Mouse (Mus musculus): ENCODE data around the gene F2rl2.

Gene F2rl2

DNA sequence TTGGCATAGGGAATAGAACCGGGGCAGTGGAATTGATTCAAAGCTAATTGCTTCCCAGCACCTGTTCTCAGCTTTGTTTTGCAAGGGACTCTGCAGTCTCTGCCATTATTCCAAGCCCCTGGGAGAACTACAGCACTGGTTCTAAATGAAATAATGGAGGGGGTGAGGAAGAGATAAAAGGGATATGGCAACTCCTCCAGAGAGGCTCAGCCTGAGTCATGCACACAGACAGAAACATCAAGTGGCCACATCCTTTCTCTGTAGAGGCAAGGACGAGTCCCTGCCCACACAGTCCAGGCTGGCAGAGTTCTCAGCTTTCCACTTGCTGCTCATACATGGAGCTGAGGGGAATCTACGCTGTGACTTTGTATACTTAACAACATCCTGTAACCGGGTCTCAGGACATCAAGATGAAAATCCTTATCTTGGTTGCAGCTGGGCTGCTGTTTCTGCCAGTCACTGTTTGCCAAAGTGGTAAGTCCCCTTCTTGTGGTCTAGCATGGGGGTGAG, at the start of gene F2rl2:
Gene F2rl2 (plus strand): TSS at position 200 of the 510 bp plus-strand sequence.
- no peak for DNase-seq

GRCm38 (mm10) chr13:95647248-95647647, 49.4 kb upstream of the F2rl2 start:
- no peak for DNase-seq

GRCm38 (mm10) chr13:95649941-95650340, 46.7 kb upstream of the F2rl2 start:
- no peak for DNase-seq

GRCm38 (mm10) chr13:95651870-95652668, 44.6 kb upstream of the F2rl2 start:
- no peak for DNase-seq

- DNase-seq: no peak
These were observed 43.0 kb upstream of the F2rl2 start for GRCm38 (mm10) chr13:95653696-95654095.

DNA sequence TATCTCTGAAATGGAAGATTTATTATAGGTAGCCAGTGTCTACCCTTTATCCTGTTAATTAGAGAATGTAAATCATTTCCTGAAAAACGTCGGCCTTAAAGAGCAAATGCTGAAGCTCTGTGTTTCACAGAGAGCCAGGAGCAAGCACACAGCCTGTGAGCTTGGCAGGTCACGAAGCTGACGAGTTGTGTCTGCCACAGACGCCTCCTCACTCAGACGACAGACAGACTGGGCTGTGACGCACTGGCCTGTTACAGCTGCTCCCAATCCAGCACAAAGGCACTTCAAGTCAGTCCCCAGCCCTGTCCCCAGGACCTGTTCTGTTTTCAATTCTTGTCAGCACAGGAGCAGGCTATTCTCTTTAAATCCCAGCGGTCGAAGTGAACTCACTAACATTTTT, 41.4 kb upstream of the F2rl2 start:
- no peak for DNase-seq

DNA sequence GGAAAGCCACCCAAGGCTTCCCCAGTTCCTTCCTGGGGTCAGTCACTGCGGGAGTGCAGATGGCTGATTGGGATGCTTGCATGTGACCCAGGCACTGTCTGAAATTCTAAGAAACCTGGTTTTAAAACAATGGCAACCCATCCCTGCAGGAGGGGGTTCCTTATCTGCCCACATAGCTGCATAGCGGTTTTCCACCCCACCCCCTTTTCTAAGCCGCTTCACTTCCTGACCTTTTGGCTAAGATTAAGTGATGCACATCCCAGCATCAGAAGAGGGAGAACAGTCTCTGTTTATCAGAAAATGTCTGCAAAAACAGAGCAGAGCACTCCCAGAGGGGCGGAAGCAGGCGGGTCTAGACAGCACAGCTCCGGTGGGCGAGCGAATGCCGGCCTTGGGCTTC, 39.5 kb upstream of the F2rl2 start:
- no peak for DNase-seq

GRCm38 (mm10) chr13:95659432-95659831, 37.2 kb upstream of the F2rl2 start:
- no peak for DNase-seq

DNA sequence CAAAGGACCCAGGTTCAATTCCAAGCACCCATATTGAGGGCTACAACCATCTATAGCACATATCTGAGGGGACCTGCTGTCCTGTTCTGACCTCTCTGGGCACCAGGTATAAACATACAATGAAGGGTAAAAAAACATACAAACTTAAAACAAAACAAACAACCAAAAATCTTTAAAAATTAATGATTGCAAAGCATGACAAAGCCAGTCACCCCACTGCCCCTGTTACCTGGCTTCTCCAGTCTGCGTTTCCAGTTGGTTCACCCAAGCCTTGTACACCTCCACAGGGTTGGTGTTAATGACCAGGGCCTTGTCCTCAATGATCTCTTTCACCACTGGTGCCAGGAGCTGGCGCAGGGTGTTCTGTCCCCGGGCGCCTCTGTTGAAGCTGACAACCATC, 32.8 kb upstream of the F2rl2 start:
- DNase-seq: no peak

DNA sequence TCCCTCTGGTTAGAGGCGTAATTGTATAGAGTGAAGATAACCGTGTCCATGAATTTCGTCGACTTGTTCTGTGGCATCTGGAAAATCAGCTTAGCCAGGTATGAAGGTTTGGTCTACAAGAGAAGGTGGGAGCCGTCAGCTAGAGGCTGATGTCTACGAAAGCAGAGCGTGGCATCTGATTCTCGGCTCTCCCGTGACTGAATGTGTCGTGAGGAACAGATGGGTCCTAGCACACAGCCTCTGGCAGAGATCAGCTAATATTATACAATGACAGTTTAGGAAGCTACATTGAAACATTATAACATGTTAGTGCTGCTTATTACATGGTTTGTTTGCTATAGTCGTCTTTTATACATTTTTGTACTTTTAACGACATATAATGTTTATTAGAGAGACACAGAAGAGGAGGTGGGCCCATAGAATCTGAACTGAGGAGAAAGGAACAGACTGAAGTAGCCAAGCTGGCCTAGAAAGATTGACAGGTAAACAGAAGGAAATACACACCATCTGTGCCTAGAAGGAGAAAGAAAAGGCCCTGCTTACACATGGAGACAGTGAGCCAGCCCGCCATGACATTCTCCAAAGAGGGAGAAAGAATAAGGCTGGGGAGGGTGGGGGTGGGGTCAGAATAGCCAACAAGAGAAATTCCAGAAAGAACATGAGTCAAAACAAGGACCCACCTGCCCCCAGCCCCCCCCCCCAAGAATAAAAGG, 30.9 kb upstream of the F2rl2 start:
- no peak for DNase-seq

DNA sequence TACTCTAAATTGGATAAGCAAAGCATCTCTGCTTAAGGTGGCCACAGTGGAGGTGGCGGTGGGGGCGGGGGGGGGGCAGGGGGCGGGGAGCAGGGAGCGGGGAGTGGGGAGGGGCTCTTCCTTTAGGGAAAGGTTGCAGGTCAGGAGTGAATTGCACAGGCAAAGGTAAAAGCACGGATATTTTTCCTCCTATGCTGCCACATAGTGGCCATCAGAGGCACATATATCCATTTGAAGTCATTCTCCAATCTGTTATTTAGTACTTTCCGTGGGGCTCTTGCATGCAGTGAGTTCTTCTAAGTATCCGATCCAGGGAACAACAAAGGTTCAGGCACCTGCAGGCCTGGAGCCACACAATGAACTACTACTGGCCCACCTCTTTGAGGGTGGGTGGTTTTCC, 29.4 kb upstream of the F2rl2 start:
- no peak for DNase-seq

DNA sequence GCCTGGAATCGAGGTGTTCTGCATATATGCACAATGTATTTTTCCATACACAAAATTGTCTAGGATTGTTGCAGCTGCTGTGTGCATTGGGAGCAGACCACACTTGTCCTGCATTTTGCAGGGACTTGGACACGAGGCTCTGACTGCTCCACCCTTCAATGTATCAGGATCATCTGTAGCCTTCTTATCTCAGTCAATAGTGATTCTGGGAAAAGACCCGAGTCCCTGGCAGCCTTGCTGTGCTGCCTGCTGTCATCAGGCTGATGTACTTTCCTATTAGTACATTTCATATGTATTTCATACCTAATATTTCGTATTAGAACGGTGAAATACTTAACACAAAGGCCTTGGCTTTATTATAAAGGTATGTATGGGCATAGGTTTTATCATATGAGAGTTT, 26.1 kb upstream of the F2rl2 start:
- DNase-seq: no peak

DNA sequence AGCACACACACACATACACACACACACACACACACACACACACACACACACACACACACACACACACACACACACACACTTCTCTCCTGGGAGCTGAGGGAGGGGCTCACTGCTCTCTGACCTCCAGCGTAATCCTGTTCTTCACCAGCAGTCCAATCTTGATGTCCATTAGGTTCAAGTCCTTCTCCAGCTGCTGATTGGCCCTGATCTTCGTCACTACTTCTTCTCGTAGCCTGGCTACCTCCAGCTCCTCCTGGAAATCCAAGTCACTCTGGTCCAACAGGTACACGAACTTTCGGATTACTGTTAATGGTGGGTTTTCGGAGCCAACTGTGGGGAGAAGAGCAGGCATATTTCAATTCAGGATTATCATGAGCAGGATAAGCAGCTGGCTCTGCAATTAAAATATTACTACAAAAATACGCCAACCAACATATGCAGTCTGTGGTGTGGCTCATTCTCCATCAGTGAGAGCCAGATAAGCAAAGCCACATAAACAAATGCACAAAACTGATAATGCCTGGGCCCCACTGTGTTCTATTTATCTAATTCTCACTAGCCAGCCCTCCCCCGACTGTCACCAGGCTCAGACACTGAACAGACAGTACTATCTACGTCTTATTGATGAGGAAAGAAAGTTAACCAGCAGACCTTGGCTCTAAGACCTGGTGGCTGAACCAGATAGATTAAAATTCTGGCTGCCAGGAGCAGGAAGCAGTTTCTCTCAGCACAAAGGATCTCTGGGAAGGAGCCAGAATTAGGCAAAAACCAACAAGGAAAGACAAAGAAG, 25.4 kb upstream of the F2rl2 start:
- DNase-seq: no peak

DNA sequence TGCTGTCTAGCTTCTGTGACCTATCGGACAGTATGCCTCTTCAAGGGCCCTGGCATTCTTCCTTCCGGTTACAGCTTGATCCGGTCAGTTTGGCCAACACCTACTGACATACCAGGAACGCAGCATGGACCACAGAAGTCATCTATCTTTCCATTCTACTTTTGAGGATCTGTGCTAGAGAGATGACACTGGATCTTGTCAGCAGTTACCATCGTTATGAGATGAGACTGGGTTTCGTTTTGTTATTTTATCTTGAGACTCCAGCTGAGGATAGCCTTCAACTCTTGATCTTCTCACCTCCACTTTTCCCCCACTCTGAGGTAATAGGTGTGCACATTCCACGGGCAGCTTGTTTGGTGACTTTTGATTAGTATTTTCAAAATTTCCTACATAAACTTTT, 24.3 kb upstream of the F2rl2 start:
- DNase-seq: no peak

DNA sequence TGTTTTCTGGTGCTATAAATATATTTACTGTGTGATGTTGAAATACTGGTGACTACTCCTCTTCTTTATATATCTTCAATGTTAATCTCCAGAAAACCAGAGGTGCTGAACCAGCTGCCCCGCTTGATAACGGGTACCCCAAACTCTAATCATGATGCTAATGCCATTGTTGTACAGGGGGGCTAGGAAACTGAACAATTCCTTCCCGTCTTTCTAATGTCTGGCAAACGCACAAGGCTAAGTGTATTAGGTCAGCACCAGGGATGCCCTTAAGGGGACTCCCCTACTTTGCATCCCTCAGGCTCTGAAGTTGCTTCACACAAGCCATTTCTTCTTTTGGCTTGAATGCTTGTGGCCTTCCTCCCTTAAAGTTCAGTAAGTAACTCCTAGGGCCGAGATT, 17.6 kb upstream of the F2rl2 start:
- no peak for DNase-seq

DNA sequence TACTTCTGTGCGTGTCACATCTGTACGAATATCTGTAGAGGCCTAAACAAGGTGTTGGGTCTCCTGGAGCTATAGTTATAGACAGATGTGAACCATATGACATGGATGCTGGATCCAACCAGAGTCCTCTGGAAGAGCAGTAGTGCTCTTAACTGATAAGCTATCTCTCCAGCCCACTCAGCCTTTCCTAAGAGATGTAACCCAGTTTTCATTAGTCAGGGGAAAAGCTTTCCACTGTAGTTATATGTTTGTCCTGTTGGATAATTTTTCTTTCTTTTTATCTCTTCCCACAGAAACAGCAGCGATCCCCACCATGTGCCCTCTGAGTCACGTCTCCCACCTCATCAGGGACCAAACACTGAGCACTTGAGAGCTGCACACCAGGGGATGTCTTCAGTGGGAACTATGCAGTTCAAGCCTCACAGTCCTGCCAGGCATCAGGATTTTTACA, 17.1 kb upstream of the F2rl2 start:
- no peak for DNase-seq

- no peak for DNase-seq
These were observed 11.9 kb upstream of the F2rl2 start for GRCm38 (mm10) chr13:95684656-95685244.

- no peak for DNase-seq
These were observed 10.9 kb upstream of the F2rl2 start for GRCm38 (mm10) chr13:95685736-95686135.

GRCm38 (mm10) chr13:95688576-95688975, 8.1 kb upstream of the F2rl2 start:
- DNase-seq: no peak

DNA sequence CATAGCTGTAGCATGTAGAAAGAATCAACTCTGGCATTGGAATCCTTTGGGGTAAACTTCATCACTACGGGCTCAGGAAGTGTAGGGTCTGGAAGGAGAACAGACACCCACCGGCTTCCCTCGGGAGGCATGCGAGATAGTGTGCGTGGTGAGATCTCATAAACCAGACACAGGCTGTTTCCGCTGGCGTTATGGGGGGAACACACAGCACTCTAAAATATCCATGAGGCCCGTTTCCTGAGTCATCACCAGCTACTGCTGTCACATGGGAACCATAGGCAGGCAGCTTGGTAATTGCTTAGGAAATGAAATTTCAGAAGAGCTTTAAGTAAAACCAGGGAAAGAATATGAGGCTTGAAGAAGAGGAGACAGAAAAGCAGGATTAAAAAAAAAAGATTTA, 4.5 kb upstream of the F2rl2 start:
- DNase-seq: no peak

GRCm38 (mm10) chr13:95696120-95696653, 466 bp upstream of the F2rl2 start:
- DNase-seq: no peak

DNA sequence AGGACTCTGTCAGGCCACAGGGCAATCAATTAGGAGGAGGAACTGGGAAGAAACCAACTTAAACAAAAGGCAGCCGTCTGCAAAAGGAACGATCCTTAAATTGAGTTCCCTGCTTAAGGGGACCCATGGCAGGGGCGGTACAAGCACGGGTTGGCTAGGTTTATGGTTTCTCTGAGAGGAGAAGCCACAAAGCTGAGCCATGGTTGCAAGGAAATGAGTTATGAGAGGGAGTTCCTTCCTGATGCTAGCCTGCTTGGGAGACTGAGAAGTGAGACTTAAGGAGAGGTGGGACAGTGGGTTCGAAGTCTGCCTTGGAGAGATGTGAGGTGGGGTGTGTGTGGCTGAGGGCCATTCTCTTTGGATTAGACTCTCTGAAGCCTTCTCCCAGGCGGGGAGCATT, 1.2 kb downstream of the F2rl2 start:
- no peak for DNase-seq

DNA sequence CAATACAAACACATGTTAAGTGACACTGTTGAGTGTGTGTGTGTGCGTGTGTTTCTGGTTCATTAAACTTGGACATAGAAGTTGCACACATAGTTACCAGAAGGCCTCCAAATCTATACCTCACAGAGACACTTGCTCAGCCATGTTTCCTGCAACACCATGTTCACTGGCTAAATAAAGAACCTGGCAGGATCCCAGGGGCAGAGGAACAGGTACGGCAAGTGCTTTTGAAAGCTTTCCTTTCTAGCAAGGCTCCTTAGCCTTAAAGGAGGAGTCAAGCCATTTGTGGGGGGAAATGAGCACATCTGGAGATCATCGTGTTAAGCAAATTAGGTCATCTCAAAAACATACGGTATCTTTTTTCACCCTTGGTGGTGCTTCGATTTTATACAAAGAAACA, 6.7 kb downstream of the F2rl2 start:
- DNase-seq: no peak
